Comparison of ENCODE assay signal across 9 mouse cellular contexts in genomic region chr9:44490086-44490967, GRCm38 (mm10). TPM values are rescaled to one million over a fixed set of nuclear protein-coding genes. Genes with fewer than 3 reads are reported as not detected.
DNase-seq lines count a peak whose midpoint lies in the region; ATAC-seq lines count a peak whose summit lies in the region.
"Had no signal": no experiment of that assay in that cellular context is flagged by ENCODE, and none has a peak within 500 bp of the region (broad histone marks: within the 10 kb centered on the region; RNA-seq: fewer than 3 reads in every experiment).

No protein-coding gene starts in this region.

- H3K27ac ChIP-seq in heart, embryonic 16.5 days (ENCODE audit: low read length) = peak overlapping the region; percentile 95
- H3K27ac ChIP-seq in midbrain, embryonic 12.5 days (replicated peaks) = peak overlapping the region; percentile 68; the same call in 1 of the 2 replicates

- peak overlapping the region; percentile 78 for H3K9ac ChIP-seq in heart, embryonic 16.5 days (ENCODE audit: low read length)
- H3K9ac ChIP-seq in midbrain, embryonic 12.5 days (replicated peaks) = no peak overlapping the region

- H3K4me2 ChIP-seq in heart, embryonic 16.5 days (ENCODE audit: low read depth, low read length) = peak overlapping the region; percentile 95
- peak overlapping the region; percentile 87 for H3K4me2 ChIP-seq in midbrain, embryonic 12.5 days (replicated peaks)

- 25% methylated on average over 17 of the region's 17 CpGs for WGBS in heart, embryonic 16.5 days
- WGBS in midbrain, embryonic 12.5 days = 12% methylated on average over 17 of the region's 17 CpGs

- no peaks in the 10 kb centered on the region for H3K9me3 ChIP-seq in heart, embryonic 16.5 days (replicated peaks; ENCODE audit: control insufficient read depth, low read length)
- no peaks in the 10 kb centered on the region for H3K9me3 ChIP-seq in midbrain, embryonic 12.5 days

- no peaks in the 10 kb centered on the region for H3K27me3 ChIP-seq in heart, embryonic 16.5 days (ENCODE audit: control insufficient read depth, insufficient read depth, low read length)
- H3K27me3 ChIP-seq in midbrain, embryonic 12.5 days = 0 out of 2 replicates have a peak, but pooled peaks cover 3% of the 10 kb centered on the region

- peaks cover 100% of the 10 kb centered on the region for H3K4me1 ChIP-seq in heart, embryonic 16.5 days (ENCODE audit: control insufficient read depth, insufficient read depth, low read length)
- H3K4me1 ChIP-seq in midbrain, embryonic 12.5 days = peaks cover 92% of the 10 kb centered on the region

- H3K4me3 ChIP-seq in heart, embryonic 16.5 days (ENCODE audit: low read length) = peak overlapping the region; percentile 96
- H3K4me3 ChIP-seq in midbrain, embryonic 12.5 days = peak overlapping the region; percentile 18; the same call in 1 of the 2 replicates

- H3K36me3 ChIP-seq in heart, embryonic 16.5 days (ENCODE audit: control insufficient read depth, insufficient read depth) = 0 out of 2 replicates have a peak, but pooled peaks cover 2% of the 10 kb centered on the region
- no peaks in the 10 kb centered on the region for H3K36me3 ChIP-seq in midbrain, embryonic 12.5 days

- peak; percentile 81 to 90 for DNase-seq in lung, adult 18-20 months
- DNase-seq in lung, postnatal 14 days = no peak
- DNase-seq in embryo, embryonic 10 days (ENCODE audit: low spot score) = peak; percentile 57
- peak; percentile 87 to 95 for DNase-seq in kidney, postnatal 25 days
- DNase-seq in c-Kit-positive CD71-positive TER-119-positive erythroid progenitor cells, embryonic 14.5 days (ENCODE audit: low spot score) = no peak

- no peak for ATAC-seq in heart, embryonic 16.5 days (replicated peaks; ENCODE audit: extremely low read depth, insufficient read depth, low FRiP score)
- no peak for ATAC-seq in midbrain, embryonic 12.5 days (ENCODE audit: low FRiP score, low read depth)
- ATAC-seq in megakaryocyte-erythroid progenitor cell, adult 5-6 weeks (replicated peaks; ENCODE audit: low FRiP score, low TSS enrichment, poor library complexity, severe bottlenecking) = no peak

RNA-seq across cellular contexts. Expression of gene Bcl9l, which starts 7.7 kb away (rescaled TPM):
- polyA plus RNA-seq in heart, embryonic 16.5 days (2015; fragmentation: Nextera tagmentation; extraction: Ambion mirVana) = 11.1 and 11.3 TPM in 2 replicates
- polyA plus RNA-seq in midbrain, embryonic 12.5 days (2016; fragmentation: Nextera tagmentation; extraction: Ambion mirVana) = 10.2 and 10.4 TPM in 2 replicates
- total RNA-seq in megakaryocyte-erythroid progenitor cell, adult 5-6 weeks (2014; fragmentation: Nextera tagmentation) = 4.8 and 5.5 TPM in 2 replicates
- total RNA-seq in megakaryocyte-erythroid progenitor cell, adult 5-6 weeks (2017) = 0.52 and 3.7 TPM in 2 replicates

RNA-seq across cellular contexts. Expression of gene Upk2, which starts 35.6 kb away (rescaled TPM):
- 0.50 TPM in 1 of 2 replicates, not detected in the other for polyA plus RNA-seq in heart, embryonic 16.5 days (2015; fragmentation: Nextera tagmentation; extraction: Ambion mirVana)
- not detected in 2 replicates for polyA plus RNA-seq in midbrain, embryonic 12.5 days (2016; fragmentation: Nextera tagmentation; extraction: Ambion mirVana)
- not detected in 2 replicates for total RNA-seq in megakaryocyte-erythroid progenitor cell, adult 5-6 weeks (2014; fragmentation: Nextera tagmentation)
- total RNA-seq in megakaryocyte-erythroid progenitor cell, adult 5-6 weeks (2017) = not detected in 2 replicates
- total RNA-seq: heart, postnatal 14 days had no signal

RNA-seq across cellular contexts. Expression of gene Foxr1, which starts 49.4 kb away (rescaled TPM):
- polyA plus RNA-seq in heart, embryonic 16.5 days (2015; fragmentation: Nextera tagmentation; extraction: Ambion mirVana) = not detected in 2 replicates
- not detected in 2 replicates for polyA plus RNA-seq in midbrain, embryonic 12.5 days (2016; fragmentation: Nextera tagmentation; extraction: Ambion mirVana)
- total RNA-seq in megakaryocyte-erythroid progenitor cell, adult 5-6 weeks (2014; fragmentation: Nextera tagmentation) = not detected in 2 replicates
- not detected in 2 replicates for total RNA-seq in megakaryocyte-erythroid progenitor cell, adult 5-6 weeks (2017)
- total RNA-seq: heart, postnatal 14 days had no signal

Comparison
In these comparisons a context has a peak if more than half of its experiments do, and no peak if none do; other contexts are left out.
1. DNase-seq: peak in lung, adult 18-20 months (2 of 2), embryo, embryonic 10 days (single experiment) and kidney, postnatal 25 days (2 of 2); none in lung, postnatal 14 days (single experiment) and c-Kit-positive CD71-positive TER-119-positive erythroid progenitor cells, embryonic 14.5 days (single experiment).